Mouse (Mus musculus) forebrain, postnatal 0 days (tissue): Measurements from ENCODE around the gene Zhx3. TPM values are rescaled to one million over a fixed set of nuclear protein-coding genes. Genes with fewer than 3 reads are reported as not detected.

Experiments used
- ATAC-seq: fragments of 200-750 bp; cut with Nextera tagmentation; 2 replicates; pipeline ENCODE4 v1.8.0; 2017; ENCODE audit warnings: mild to moderate bottlenecking, moderate library complexity
- DNase-seq: peaks from one replicate; pipeline ENCODE4 v3.0.0-alpha.2; 2015
- H3K27ac ChIP-seq: fragments of 300-500 bp; sonication (generic); 2 replicates; pipeline ENCODE4 v1.5.1; 2014; ENCODE audit warnings: low read depth, mild to moderate bottlenecking, antibody characterized with exemption, low read length, moderate library complexity, mixed read lengths
- H3K27me3 ChIP-seq: fragments of 300-500 bp; sonication (generic); 2 replicates; pipeline ENCODE4 v1.6.1; 2014; ENCODE audit warnings: mild to moderate bottlenecking, low read length, mixed read lengths; ENCODE audit not compliant: insufficient read depth
- H3K36me3 ChIP-seq: fragments of 300-500 bp; sonication (generic); 2 replicates; pipeline ENCODE4 v1.6.1; 2014; ENCODE audit warnings: mild to moderate bottlenecking, moderate library complexity; ENCODE audit not compliant: insufficient read depth
- H3K4me1 ChIP-seq: fragments of 300-500 bp; sonication (generic); 2 replicates; pipeline ENCODE4 v1.6.1; 2014; ENCODE audit warnings: antibody characterized with exemption; ENCODE audit not compliant: insufficient read depth
- H3K4me2 ChIP-seq: fragments of 300-500 bp; sonication (generic); 2 replicates; pipeline ENCODE4 v1.6.1; 2014; ENCODE audit warnings: low read depth, mild to moderate bottlenecking, moderate library complexity
- H3K4me3 ChIP-seq: fragments of 300-500 bp; sonication (generic); 2 replicates; pipeline ENCODE4 v1.5.1; 2014; ENCODE audit warnings: low read depth, low read length, mixed read lengths
- H3K9ac ChIP-seq: fragments of 300-500 bp; sonication (generic); 2 replicates; pipeline ENCODE4 v1.6.1; 2014; ENCODE audit warnings: mild to moderate bottlenecking
- H3K9me3 ChIP-seq: fragments of 300-500 bp; sonication (generic); 2 replicates; pipeline ENCODE4 v1.6.1; 2016; ENCODE audit warnings: low read length
- CTCF ChIP-seq: sonication (generic); IDR thresholded peaks from 2 replicates; pipeline ENCODE4 v1.5.1; 2016; ENCODE audit warnings: antibody characterized with exemption, control low read depth, low read depth
- WGBS: fragments of 180-500 bp; shearing (Covaris S2); extraction: QIAGEN DNeasy Blood & Tissue Kit; methylation state at CpG from one replicate; pipeline ENCODE4 v1.1.7; 2014; 5-methylcytosine and 5-hydroxymethylcytosine counted together
- polyA plus RNA-seq: library from polyadenylated mRNA; unstranded; fragments of >200 nt; fragmentation: Nextera tagmentation; extraction: Ambion mirVana; gene quantifications from 2 replicates; pipeline ENCODE4 v1.2.1, GENCODE M21; 2015
- total RNA-seq: library from RNA; depleted of rRNA; stranded (reverse); fragments of >200 nt; gene quantifications from 2 replicates; pipeline ENCODE4 v1.2.3, GENCODE M21; 2014

The Zhx3 gene
- total and polyA plus RNA-seq, 2 experiments from 2014 or later: 18.5 to 44.9 TPM

GRCm38 (mm10) chr2:160766371-160766771 lies 106.4 kb downstream of the Zhx3 start:
- no peaks in the 10 kb centered on the region for H3K4me1 ChIP-seq
- H3K4me3 ChIP-seq: no peak overlapping the region
- TF ChIP-seq CTCF: no peak
- H3K36me3 ChIP-seq: peaks cover 40% of the 10 kb centered on the region
- peak overlapping the region; percentile 15; the same call in 1 of the 2 replicates for H3K27ac ChIP-seq
- no peak overlapping the region for H3K9ac ChIP-seq
- H3K27me3 ChIP-seq: no peaks in the 10 kb centered on the region
- ATAC-seq (no peak), DNase-seq (no peak)
- H3K4me2 ChIP-seq: no peak overlapping the region
- WGBS: 61% methylated on average over 5 of the region's 5 CpGs
- no peaks in the 10 kb centered on the region for H3K9me3 ChIP-seq

GRCm38 (mm10) chr2:160765096-160765495 lies 107.7 kb downstream of the Zhx3 start:
- no peak overlapping the region for H3K4me3 ChIP-seq
- WGBS: 78% methylated on average over 3 of the region's 3 CpGs
- peaks cover 52% of the 10 kb centered on the region for H3K36me3 ChIP-seq

DNA sequence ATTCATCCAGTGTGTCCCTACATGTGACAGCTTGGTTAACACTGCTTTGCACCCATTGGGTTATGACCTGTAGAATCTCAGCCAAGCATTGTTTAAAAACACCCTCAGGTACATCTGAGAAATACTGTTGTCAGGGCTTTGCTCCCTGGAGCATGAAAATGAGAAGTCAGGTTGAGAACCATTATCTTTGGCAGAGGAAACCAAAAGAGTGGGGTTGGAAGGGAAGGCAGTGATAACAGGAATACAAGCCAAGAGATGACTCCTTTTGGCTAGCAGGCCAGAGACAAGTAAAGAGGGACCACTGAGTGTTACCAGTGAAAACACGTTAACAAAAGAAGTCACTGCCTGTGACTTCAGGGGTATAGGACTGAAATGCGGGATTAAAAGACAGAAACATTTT lies 108.4 kb downstream of the Zhx3 start:
- Histone ChIP-seq H3K4me3 (no peak overlapping the region), H3K4me2 (no peak overlapping the region), H3K9ac (no peak overlapping the region), H3K9me3 (no peaks in the 10 kb centered on the region), H3K27ac (no peak overlapping the region), H3K27me3 (no peaks in the 10 kb centered on the region), H3K36me3 (peaks cover 58% of the 10 kb centered on the region), H3K4me1 (no peaks in the 10 kb centered on the region)
- DNase-seq (no peak), ATAC-seq (no peak)
- no peak for TF ChIP-seq CTCF
- 88% methylated on average over 2 of the region's 2 CpGs for WGBS

More at GRCm38 (mm10) chr2:160765096-160765495, 107.7 kb downstream of the Zhx3 start:
- no peak overlapping the region for H3K27ac ChIP-seq
- H3K4me2 ChIP-seq: no peak overlapping the region
- no peak for DNase-seq
- H3K9ac ChIP-seq: no peak overlapping the region
- ATAC-seq: no peak
- no peaks in the 10 kb centered on the region for H3K27me3 ChIP-seq
- no peaks in the 10 kb centered on the region for H3K9me3 ChIP-seq
- no peaks in the 10 kb centered on the region for H3K4me1 ChIP-seq
- TF ChIP-seq CTCF: no peak

GRCm38 (mm10) chr2:160763816-160764215 lies 109.0 kb downstream of the Zhx3 start:
- H3K36me3 ChIP-seq: peaks cover 60% of the 10 kb centered on the region

DNA sequence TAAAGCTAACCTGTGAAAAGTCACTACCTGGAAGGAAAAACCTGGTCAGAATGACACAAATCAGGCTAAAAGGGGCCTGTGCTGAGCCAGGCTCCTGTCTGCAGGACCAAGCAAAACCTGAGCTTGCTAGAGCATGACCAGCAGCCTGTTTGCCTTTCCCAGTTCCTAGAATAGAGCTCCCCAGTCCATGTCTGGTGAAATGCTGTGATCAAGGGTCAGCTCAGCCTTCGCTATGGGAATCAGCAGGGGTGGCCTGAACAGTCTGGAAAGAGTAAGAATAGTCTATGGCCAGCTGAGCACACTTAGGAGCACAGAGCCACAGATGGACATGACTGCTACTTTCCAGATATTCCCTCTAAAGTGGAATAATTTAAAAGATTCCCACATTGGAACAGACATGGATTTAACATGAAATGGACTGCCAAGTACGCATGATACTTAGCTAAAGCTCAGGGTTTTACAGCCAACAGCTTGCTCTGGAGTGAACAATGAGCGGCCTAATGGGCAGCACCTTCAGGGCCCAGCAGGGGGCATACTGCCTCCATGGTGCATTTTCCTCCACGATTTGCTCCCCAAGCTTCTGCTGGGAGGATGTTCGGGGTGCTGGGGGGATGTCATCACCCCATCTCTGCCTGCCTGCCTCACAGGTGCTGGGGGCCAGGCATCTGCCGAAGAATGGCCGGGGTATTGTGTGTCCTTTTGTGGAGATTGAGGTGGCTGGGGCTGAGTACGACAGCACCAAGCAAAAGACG lies 112.2 kb downstream of the Zhx3 start:
- no peak overlapping the region for H3K4me2 ChIP-seq
- H3K9ac ChIP-seq: no peak overlapping the region
- no peaks in the 10 kb centered on the region for H3K4me1 ChIP-seq
- H3K9me3 ChIP-seq: no peaks in the 10 kb centered on the region
- H3K27me3 ChIP-seq: no peaks in the 10 kb centered on the region
- ATAC-seq: peak; percentile 30; the same call in 1 of the 2 replicates
- 85% methylated on average over 9 of the region's 9 CpGs for WGBS
- peaks cover 87% of the 10 kb centered on the region for H3K36me3 ChIP-seq
- peak; percentile 49 for DNase-seq
- no peak overlapping the region for H3K27ac ChIP-seq
- peak; percentile 76 for TF ChIP-seq CTCF
- H3K4me3 ChIP-seq: no peak overlapping the region

More at GRCm38 (mm10) chr2:160763816-160764215, 109.0 kb downstream of the Zhx3 start:
- no peaks in the 10 kb centered on the region for H3K9me3 ChIP-seq
- DNase-seq: no peak
- H3K9ac ChIP-seq: no peak overlapping the region
- TF ChIP-seq CTCF: no peak
- H3K27me3 ChIP-seq: no peaks in the 10 kb centered on the region
- ATAC-seq: no peak
- no peak overlapping the region for H3K27ac ChIP-seq
- no peak overlapping the region for H3K4me3 ChIP-seq
- H3K4me1 ChIP-seq: no peaks in the 10 kb centered on the region
- 94% methylated on average over 3 of the region's 3 CpGs for WGBS
- no peak overlapping the region for H3K4me2 ChIP-seq

GRCm38 (mm10) chr2:160756583-160757203 lies 116.1 kb downstream of the Zhx3 start:
- H3K27me3 ChIP-seq: no peaks in the 10 kb centered on the region
- no peak overlapping the region for H3K4me3 ChIP-seq
- no peak for ATAC-seq
- H3K27ac ChIP-seq: no peak overlapping the region
- peaks cover 99% of the 10 kb centered on the region for H3K36me3 ChIP-seq
- no peak overlapping the region for H3K4me2 ChIP-seq
- no peak overlapping the region for H3K9ac ChIP-seq
- DNase-seq: no peak
- whole genome bisulfite sequencing: 95% methylated on average over 6 of the region's 6 CpGs
- TF ChIP-seq CTCF: no peak
- no peaks in the 10 kb centered on the region for H3K4me1 ChIP-seq
- H3K9me3 ChIP-seq: no peaks in the 10 kb centered on the region

DNA sequence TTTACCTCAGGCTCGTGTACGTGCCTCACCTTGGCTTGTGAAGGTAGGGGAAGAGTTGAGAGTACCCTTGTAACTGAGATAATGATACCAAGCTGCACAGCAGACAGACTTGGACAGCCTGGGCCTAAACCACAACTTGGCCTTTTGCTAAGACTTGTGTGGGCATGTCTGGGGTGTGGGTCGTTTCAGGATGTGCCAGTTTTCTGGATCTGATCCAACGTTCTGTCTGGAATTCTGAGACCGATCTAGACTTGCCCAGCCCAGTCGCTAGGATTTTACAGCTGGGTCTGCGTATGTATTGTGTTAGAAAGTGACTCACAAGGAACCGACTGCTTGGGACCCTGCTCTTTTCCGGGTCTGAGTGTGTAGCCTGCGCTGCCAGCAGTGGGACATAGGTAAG lies 125.7 kb downstream of the Zhx3 start:
- DNase-seq: no peak
- no peak for ATAC-seq
- no peaks in the 10 kb centered on the region for H3K27me3 ChIP-seq
- H3K4me2 ChIP-seq: no peak overlapping the region
- no peaks in the 10 kb centered on the region for H3K9me3 ChIP-seq
- 77% methylated on average over 10 of the region's 10 CpGs for WGBS
- no peak overlapping the region for H3K27ac ChIP-seq
- no peaks in the 10 kb centered on the region for H3K4me1 ChIP-seq
- H3K4me3 ChIP-seq: no peak overlapping the region
- H3K9ac ChIP-seq: no peak overlapping the region
- no peak for TF ChIP-seq CTCF
- peaks cover 51% of the 10 kb centered on the region for H3K36me3 ChIP-seq
